Mouse (Mus musculus): ENCODE data around the gene Bach1. TPM values are rescaled to one million over a fixed set of nuclear protein-coding genes. Genes with fewer than 3 reads are reported as not detected.
"Not testable (repeated sequence)": the region's sequence is repeated elsewhere in the genome, so short reads cannot be mapped to it uniquely, and the experiment has no call there.

Bach1 gene
- total RNA-seq, 2 experiments from 2014 or later: 14.5 to 15.6 TPM

GRCm38 (mm10) chr16:87680912-87681634 lies 17.7 kb upstream of the Bach1 start:
- no peak for DNase-seq (ENCODE audit: low spot score in 2 of 2)

GRCm38 (mm10) chr16:87681848-87682247 lies 16.9 kb upstream of the Bach1 start:
- DNase-seq (ENCODE audit: low spot score in 2 of 2): no peak

- no peak for DNase-seq (ENCODE audit: low spot score in 2 of 2)
These were observed 12.3 kb upstream of the Bach1 start for GRCm38 (mm10) chr16:87686458-87686857.

GRCm38 (mm10) chr16:87687346-87687745 lies 11.4 kb upstream of the Bach1 start:
- no peak for DNase-seq (ENCODE audit: low spot score in 2 of 2)

GRCm38 (mm10) chr16:87688328-87688727 lies 10.4 kb upstream of the Bach1 start:
- not testable (repeated sequence) for DNase-seq (ENCODE audit: low spot score in 2 of 2)

GRCm38 (mm10) chr16:87688823-87689222 lies 9.9 kb upstream of the Bach1 start:
- DNase-seq (ENCODE audit: low spot score in 2 of 2): not testable (repeated sequence)

- peak in 1 of 2 experiments; percentile 18 for DNase-seq (ENCODE audit: low spot score in 2 of 2)
These were observed 9.5 kb upstream of the Bach1 start for GRCm38 (mm10) chr16:87689225-87689624.

GRCm38 (mm10) chr16:87690506-87690905 lies 8.2 kb upstream of the Bach1 start:
- DNase-seq (ENCODE audit: low spot score in 2 of 2): no peak

- DNase-seq (ENCODE audit: low spot score in 2 of 2): no peak
These were observed 7.6 kb upstream of the Bach1 start for GRCm38 (mm10) chr16:87691102-87691501.

- DNase-seq (ENCODE audit: low spot score in 2 of 2): no peak
These were observed 6.2 kb upstream of the Bach1 start for GRCm38 (mm10) chr16:87692591-87692990.

GRCm38 (mm10) chr16:87697707-87698365 lies 909 bp upstream of the Bach1 start:
- no peak for DNase-seq (ENCODE audit: low spot score in 2 of 2)

- peak; percentile 45 to 65 for DNase-seq (ENCODE audit: low spot score in 2 of 2)
These were observed 554 bp downstream of the Bach1 start for GRCm38 (mm10) chr16:87699306-87699692.

GRCm38 (mm10) chr16:87699693-87700394 lies 1.1 kb downstream of the Bach1 start:
- peak in 1 of 2 experiments; percentile 22 for DNase-seq (ENCODE audit: low spot score in 2 of 2)

- DNase-seq (ENCODE audit: low spot score in 2 of 2): no peak
These were observed 1.6 kb downstream of the Bach1 start for GRCm38 (mm10) chr16:87700395-87700765.

GRCm38 (mm10) chr16:87701891-87702290 lies 3.1 kb downstream of the Bach1 start:
- DNase-seq (ENCODE audit: low spot score in 2 of 2): no peak

- no peak for DNase-seq (ENCODE audit: low spot score in 2 of 2)
These were observed 4.1 kb downstream of the Bach1 start for GRCm38 (mm10) chr16:87702881-87703280.

- DNase-seq (ENCODE audit: low spot score in 2 of 2): no peak
These were observed 5.5 kb downstream of the Bach1 start for GRCm38 (mm10) chr16:87704225-87704624.

- DNase-seq (ENCODE audit: low spot score in 2 of 2): no peak
These were observed 7.3 kb downstream of the Bach1 start for GRCm38 (mm10) chr16:87705892-87706589.

- no peak for DNase-seq (ENCODE audit: low spot score in 2 of 2)
These were observed 8.6 kb downstream of the Bach1 start for GRCm38 (mm10) chr16:87707335-87707734.

GRCm38 (mm10) chr16:87708570-87708969 lies 9.8 kb downstream of the Bach1 start:
- DNase-seq (ENCODE audit: low spot score in 2 of 2): no peak

- DNase-seq (ENCODE audit: low spot score in 2 of 2): no peak
These were observed 10.4 kb downstream of the Bach1 start for GRCm38 (mm10) chr16:87709144-87709543.
